Mouse (Mus musculus) liver, embryonic 16.5 days (tissue): ENCODE measurements around the gene Nfkb1. TPM values are rescaled to one million over a fixed set of nuclear protein-coding genes. Genes with fewer than 3 reads are reported as not detected.

ENCODE experiments used
- ATAC-seq: fragments of 200-750 bp; cut with Nextera tagmentation; 2 replicates; pipeline ENCODE4 v1.8.0; 2017; ENCODE audit warnings: low read depth, mild to moderate bottlenecking, moderate number of reproducible peaks, moderate library complexity
- H3K27ac ChIP-seq: fragments of 300-500 bp; sonication (generic); 2 replicates; pipeline ENCODE4 v1.5.1; 2014; ENCODE audit warnings: mild to moderate bottlenecking, low read length
- H3K27me3 ChIP-seq: fragments of 300-500 bp; sonication (generic); 2 replicates; pipeline ENCODE4 v1.6.1; 2014; ENCODE audit warnings: low read depth, low read length, mixed read lengths; ENCODE audit not compliant: control insufficient read depth, insufficient read depth
- H3K36me3 ChIP-seq: fragments of 300-500 bp; sonication (generic); 2 replicates; pipeline ENCODE4 v1.6.1; 2014; ENCODE audit warnings: mild to moderate bottlenecking; ENCODE audit not compliant: control insufficient read depth, insufficient read depth
- H3K4me1 ChIP-seq: fragments of 300-500 bp; sonication (generic); 2 replicates; pipeline ENCODE4 v1.6.1; 2014; ENCODE audit warnings: low read depth, low read length, mixed read lengths; ENCODE audit not compliant: control insufficient read depth
- H3K4me2 ChIP-seq: fragments of 300-500 bp; sonication (generic); 2 replicates; pipeline ENCODE4 v1.6.1; 2014; ENCODE audit warnings: low read depth, low read length, mixed read lengths
- H3K4me3 ChIP-seq: fragments of 300-500 bp; sonication (generic); 2 replicates; pipeline ENCODE4 v1.5.1; 2014; ENCODE audit warnings: low read depth, mild to moderate bottlenecking, low read length
- H3K9ac ChIP-seq: fragments of 300-500 bp; sonication (generic); 2 replicates; pipeline ENCODE4 v1.6.1; 2014; ENCODE audit warnings: low read depth, low read length
- H3K9me3 ChIP-seq: fragments of 300-500 bp; sonication (generic); replicated peaks from 2 replicates; pipeline ENCODE4 v1.6.1; 2016; ENCODE audit warnings: low read length; ENCODE audit not compliant: control insufficient read depth
- WGBS: fragments of 180-500 bp; shearing (Covaris S2); extraction: QIAGEN DNeasy Blood & Tissue Kit; methylation state at CpG from one replicate; pipeline ENCODE4 v1.1.7; 2014; ENCODE audit not compliant: insufficient replicate concordance; 5-methylcytosine and 5-hydroxymethylcytosine counted together
- polyA plus RNA-seq: library from polyadenylated mRNA; unstranded; fragments of >200 nt; fragmentation: Nextera tagmentation; extraction: Ambion mirVana; gene quantifications from 2 replicates; pipeline ENCODE4 v1.2.1, GENCODE M21; 2015

Nfkb1 gene
- polyA plus RNA-seq, 1 experiment from 2014 or later = 10.7 TPM

DNA sequence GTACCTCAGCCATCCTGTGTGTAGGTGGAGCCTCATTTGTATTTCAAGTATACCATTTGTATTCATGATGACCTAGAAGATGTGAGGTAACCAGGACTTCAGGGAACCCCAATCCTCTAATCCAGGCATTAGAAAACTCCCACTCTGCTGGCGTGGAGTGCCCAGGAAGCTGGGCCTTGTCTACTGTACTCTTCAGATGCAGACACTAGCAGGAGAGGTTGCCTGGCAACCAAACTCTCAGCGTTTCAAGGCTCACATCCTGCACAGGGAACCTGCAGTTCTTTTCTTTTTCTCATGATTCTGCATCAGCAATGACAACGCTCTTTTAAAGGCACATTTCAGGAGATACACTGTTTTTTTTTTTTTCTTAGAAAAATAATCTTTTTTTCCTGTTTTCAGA is 81.1 kb downstream of the Nfkb1 start:
- no peak overlapping the region for H3K27ac ChIP-seq
- H3K4me3 ChIP-seq = no peak overlapping the region
- no peak overlapping the region for H3K9ac ChIP-seq
- no peaks in the 10 kb centered on the region for H3K27me3 ChIP-seq
- peaks cover 5% of the 10 kb centered on the region; the same call in 1 of the 2 replicates for H3K4me1 ChIP-seq
- H3K4me2 ChIP-seq = no peak overlapping the region
- peaks cover 3% of the 10 kb centered on the region; the same call in 1 of the 2 replicates for H3K36me3 ChIP-seq
- no peak for ATAC-seq
- 50% methylated on average over 3 of the region's 3 CpGs for WGBS
- H3K9me3 ChIP-seq = no peaks in the 10 kb centered on the region

DNA sequence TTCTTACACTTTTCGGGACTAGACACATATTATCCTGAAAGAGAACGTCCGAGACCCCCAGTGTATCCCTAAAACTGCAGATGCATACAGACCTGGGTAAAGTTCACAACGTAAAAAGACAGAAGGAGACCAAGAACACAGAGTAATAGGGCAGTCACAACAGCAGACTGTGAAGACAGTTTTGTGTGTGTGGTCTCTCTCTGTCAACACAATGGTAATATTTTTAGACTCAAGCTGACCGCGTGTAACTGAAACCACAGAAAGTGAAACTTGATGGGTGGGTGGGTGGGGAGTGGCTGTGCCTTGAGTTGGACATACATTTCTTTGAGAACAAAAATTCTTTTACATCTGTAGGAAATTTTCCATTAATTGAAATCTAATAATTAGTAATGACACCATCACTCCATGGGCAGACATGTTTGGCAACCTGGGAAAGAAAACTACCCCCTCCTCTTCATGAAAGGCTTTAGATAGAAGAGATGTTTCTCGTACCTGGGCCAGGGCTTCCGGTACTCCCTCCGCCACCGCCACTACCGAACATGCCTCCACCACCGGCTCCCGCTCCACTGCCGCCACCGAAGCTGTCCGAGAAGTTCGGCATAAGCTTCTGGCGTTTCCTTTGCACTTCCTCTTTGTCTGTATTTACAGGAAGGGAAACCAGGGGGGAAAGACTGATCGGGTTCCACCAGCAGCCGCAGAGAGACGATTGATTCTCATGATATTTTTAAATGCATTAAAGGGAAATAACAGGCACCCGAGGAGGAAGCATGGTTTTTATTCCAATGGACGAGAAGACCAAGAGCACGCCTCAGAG is 83.5 kb downstream of the Nfkb1 start:
- H3K36me3 ChIP-seq = no peaks in the 10 kb centered on the region
- H3K27ac ChIP-seq = peak overlapping the region; percentile 59
- ATAC-seq = peak; percentile 42; the same call in 1 of the 2 replicates
- H3K4me2 ChIP-seq = peak overlapping the region; percentile 69
- H3K4me3 ChIP-seq = peak overlapping the region; percentile 61
- no peaks in the 10 kb centered on the region for H3K27me3 ChIP-seq
- WGBS = 13% methylated on average over 24 of the region's 24 CpGs
- peak overlapping the region; percentile 59 for H3K9ac ChIP-seq
- no peaks in the 10 kb centered on the region for H3K9me3 ChIP-seq
- peaks cover 12% of the 10 kb centered on the region for H3K4me1 ChIP-seq

DNA sequence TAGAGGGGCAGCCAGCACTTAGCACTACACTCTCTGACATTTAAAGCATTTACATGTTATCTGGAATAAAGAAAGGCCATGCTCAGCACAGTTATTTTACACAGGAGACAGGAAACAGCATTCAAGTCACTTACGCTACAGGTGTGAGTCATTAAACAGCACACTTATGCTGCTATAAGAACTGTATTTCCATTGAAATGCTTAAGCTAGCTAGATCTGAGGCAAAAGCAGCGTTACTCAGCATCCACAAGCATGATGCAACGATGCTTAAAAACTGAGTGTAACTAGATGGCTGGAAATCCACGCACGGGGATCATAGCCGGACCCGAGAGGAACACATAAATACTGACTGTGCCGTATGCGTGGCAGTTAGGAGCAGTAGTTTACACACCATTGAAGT is 84.3 kb downstream of the Nfkb1 start:
- 0 out of 2 replicates have a peak, but pooled peaks cover 2% of the 10 kb centered on the region for H3K36me3 ChIP-seq
- H3K4me2 ChIP-seq = peak overlapping the region; percentile 69
- ATAC-seq = no peak
- H3K4me1 ChIP-seq = peaks cover 12% of the 10 kb centered on the region
- no peak overlapping the region for H3K27ac ChIP-seq
- H3K9ac ChIP-seq = no peak overlapping the region
- peak overlapping the region; percentile 61 for H3K4me3 ChIP-seq
- H3K27me3 ChIP-seq = no peaks in the 10 kb centered on the region
- 50% methylated on average over 9 of the region's 9 CpGs for WGBS
- H3K9me3 ChIP-seq = no peaks in the 10 kb centered on the region

DNA sequence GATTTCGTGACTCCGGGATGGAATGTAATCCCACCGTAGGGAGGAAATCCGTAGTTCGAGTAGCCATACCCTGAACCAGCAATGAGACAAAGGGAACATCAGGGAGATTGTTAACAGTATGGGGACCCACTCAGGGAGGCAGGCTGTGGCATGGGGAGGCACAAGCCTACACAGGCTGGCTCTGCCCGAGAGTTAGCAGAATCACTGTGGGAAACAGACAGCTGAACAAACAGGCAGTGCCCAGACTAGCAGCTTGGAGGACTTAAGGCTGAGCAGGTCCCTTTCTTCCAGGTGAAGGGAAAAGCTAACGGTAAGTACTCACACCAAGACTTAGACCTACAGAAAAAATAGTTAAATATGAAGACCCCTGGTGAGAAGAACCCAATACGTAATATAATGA is 84.8 kb downstream of the Nfkb1 start:
- no peaks in the 10 kb centered on the region for H3K27me3 ChIP-seq
- no peak overlapping the region for H3K27ac ChIP-seq
- no peak for ATAC-seq
- no peak overlapping the region for H3K4me2 ChIP-seq
- H3K36me3 ChIP-seq = 0 out of 2 replicates have a peak, but pooled peaks cover 2% of the 10 kb centered on the region
- WGBS = 84% methylated on average over 8 of the region's 8 CpGs
- peaks cover 12% of the 10 kb centered on the region for H3K4me1 ChIP-seq
- H3K4me3 ChIP-seq = no peak overlapping the region
- H3K9me3 ChIP-seq = no peaks in the 10 kb centered on the region
- H3K9ac ChIP-seq = no peak overlapping the region

DNA sequence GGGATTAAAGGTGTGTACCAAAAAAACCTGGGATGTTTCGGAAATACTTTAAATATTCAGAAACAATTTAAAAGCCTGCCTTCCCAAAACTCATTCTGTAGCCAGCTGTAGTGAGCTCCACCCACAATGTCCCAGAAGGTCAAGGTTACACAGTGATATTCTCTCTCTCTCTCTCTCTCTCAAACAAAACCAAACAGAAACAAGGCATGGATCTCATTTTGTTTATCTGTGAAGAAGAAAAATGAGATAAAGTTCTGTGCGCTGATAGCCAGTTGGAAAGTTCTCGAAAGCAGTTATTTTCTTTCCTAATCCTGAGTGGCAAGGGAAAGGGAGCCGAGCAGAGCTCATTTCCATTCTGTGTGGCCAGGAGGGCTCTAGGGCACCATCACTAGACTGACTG is 85.9 kb downstream of the Nfkb1 start:
- peaks cover 5% of the 10 kb centered on the region; the same call in 1 of the 2 replicates for H3K36me3 ChIP-seq
- no peak overlapping the region for H3K27ac ChIP-seq
- no peaks in the 10 kb centered on the region for H3K27me3 ChIP-seq
- H3K4me3 ChIP-seq = no peak overlapping the region
- whole genome bisulfite sequencing = 43% methylated on average over 4 of the region's 4 CpGs
- H3K4me1 ChIP-seq = peaks cover 12% of the 10 kb centered on the region
- ATAC-seq = no peak
- H3K9me3 ChIP-seq = no peaks in the 10 kb centered on the region
- no peak overlapping the region for H3K4me2 ChIP-seq
- no peak overlapping the region for H3K9ac ChIP-seq

DNA sequence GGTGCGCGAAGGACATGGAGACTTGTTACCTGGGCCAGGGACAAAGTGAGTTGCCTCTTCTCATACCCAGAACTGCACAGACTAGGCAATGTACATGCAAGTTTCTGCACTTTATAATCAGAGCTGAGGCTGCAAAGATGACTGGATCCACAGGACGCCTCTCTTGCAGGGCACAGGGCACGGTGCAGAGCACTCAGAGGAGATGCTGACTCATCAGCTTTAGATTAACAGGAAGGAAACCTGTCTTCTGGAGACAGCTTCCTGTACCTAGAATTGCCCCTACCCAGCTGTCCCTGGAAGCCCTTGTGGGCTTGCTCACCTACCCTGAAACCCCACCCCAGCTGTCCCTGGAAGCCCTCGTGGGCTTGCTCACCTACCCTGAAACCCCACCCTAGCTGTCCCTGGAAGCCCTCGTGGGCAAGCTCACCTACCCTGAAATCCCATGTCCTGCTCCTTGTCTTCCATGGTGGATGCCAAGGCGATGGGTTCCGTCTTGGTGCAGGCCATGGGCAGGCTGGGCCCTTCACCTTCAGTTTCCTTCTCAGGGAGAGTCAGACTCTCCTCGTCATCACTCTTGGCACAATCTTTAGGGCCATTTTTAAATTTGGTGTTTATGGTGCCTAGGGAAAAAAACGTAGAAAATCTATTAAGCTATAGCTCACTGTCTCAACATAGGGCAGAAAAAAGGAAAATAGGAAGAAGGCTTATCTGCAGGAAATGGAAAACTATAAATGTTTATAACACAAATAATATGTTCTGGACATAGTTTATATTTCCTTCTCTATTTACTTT is 86.5 kb downstream of the Nfkb1 start:
- no peak overlapping the region for H3K4me2 ChIP-seq
- peaks cover 12% of the 10 kb centered on the region for H3K4me1 ChIP-seq
- H3K27ac ChIP-seq = peak overlapping the region; percentile 39
- ATAC-seq = no peak; the same call in 1 of the 2 replicates
- no peaks in the 10 kb centered on the region for H3K27me3 ChIP-seq
- H3K9ac ChIP-seq = no peak overlapping the region
- H3K9me3 ChIP-seq = no peaks in the 10 kb centered on the region
- no peak overlapping the region for H3K4me3 ChIP-seq
- 60% methylated on average over 10 of the region's 10 CpGs for WGBS
- H3K36me3 ChIP-seq = peaks cover 5% of the 10 kb centered on the region; the same call in 1 of the 2 replicates

DNA sequence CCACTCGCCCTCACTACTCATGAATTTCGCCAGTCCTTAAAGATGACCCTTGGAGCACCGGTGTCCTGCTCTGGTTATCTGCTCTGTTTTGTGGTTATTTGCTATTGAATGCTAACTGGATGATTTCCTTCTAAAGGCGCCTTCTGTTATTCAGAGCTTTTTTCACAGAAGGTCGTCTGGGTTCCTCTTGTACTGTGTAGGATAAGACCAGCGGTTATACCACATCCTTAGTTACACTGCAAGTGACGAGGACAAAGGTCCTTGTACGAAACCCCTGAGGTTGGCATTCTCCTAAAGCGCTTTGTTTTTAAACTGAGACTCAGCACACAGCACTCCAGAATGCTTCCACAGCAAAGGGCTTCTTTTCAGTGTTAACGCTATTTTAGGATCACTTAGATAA is 88.6 kb downstream of the Nfkb1 start:
- Histone ChIP-seq H3K4me2 (no peak overlapping the region), H3K27ac (peak overlapping the region; percentile 26; the same call in 1 of the 2 replicates), H3K4me1 (peaks cover 12% of the 10 kb centered on the region), H3K4me3 (no peak overlapping the region), H3K9me3 (no peaks in the 10 kb centered on the region), H3K9ac (no peak overlapping the region), H3K36me3 (peaks cover 5% of the 10 kb centered on the region; the same call in 1 of the 2 replicates), H3K27me3 (no peaks in the 10 kb centered on the region)
- WGBS = 43% methylated on average over 10 of the region's 10 CpGs
- ATAC-seq = no peak

DNA sequence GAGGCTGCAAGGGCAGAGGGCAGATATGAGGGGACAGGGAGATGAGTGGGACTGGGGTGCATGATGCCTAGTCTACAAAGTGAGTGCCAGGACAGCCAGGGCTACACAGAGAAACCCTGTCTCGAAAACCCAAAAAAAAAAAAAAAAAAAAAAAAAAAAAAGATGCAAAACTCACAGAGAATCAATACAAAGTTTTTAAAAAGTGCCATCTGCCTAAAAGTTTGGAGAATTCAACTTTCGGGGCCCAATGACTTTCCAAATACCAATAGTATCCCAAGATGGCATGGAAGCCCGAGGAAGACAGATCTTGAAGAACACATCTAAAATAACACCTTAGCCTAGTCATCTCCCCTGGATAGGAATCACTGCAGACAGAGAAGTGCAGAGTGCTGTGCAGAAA is 93.0 kb downstream of the Nfkb1 start:
- H3K9me3 ChIP-seq = no peaks in the 10 kb centered on the region
- no peak overlapping the region for H3K27ac ChIP-seq
- H3K4me3 ChIP-seq = no peak overlapping the region
- no peak overlapping the region for H3K9ac ChIP-seq
- peaks cover 5% of the 10 kb centered on the region; the same call in 1 of the 2 replicates for H3K36me3 ChIP-seq
- ATAC-seq = no peak
- 63% methylated on average over 3 of the region's 3 CpGs for WGBS
- H3K4me1 ChIP-seq = peaks cover 4% of the 10 kb centered on the region
- no peak overlapping the region for H3K4me2 ChIP-seq
- H3K27me3 ChIP-seq = no peaks in the 10 kb centered on the region
